Mouse (Mus musculus) adrenal gland, postnatal 4 days (tissue): ENCODE results near the gene Kiz. TPM values are rescaled to one million over a fixed set of nuclear protein-coding genes. Genes with fewer than 3 reads are reported as not detected.

Experiments
- DNase-seq, 2 experiments: peaks; one replicate each; pipeline ENCODE4 v3.0.0; 2021 to 2022; ENCODE audit warnings: low spot score in 2 of 2, mixed read lengths in 2 of 2
- total RNA-seq, 2 experiments: library from RNA; stranded (reverse); gene quantifications; 2 replicates each; pipeline ENCODE4 v1.2.3; 2021

Gene Kiz
- total RNA-seq, 2 experiments from 2014 or later = 46.1 to 48.0 TPM

DNA sequence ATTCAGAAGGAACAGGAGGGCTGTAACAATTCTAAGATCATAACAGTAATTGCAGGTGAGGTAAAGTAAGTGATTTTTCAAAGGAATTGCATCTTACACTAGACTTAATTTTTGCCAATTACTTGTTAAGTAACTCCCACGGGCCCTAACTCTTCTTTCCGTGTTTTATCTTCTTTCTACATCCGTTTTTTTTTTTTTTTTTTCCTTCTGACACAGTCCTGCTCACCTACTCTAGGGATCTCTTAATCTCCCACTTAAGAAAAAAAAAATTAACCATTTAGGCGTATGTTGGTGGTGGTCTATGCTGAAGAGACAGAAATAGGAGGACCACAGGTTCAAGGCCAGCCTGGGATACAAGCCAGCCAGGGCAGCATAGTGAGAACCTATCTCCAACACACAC lies 1.2 kb downstream of the Kiz start:
- no peak for DNase-seq

DNA sequence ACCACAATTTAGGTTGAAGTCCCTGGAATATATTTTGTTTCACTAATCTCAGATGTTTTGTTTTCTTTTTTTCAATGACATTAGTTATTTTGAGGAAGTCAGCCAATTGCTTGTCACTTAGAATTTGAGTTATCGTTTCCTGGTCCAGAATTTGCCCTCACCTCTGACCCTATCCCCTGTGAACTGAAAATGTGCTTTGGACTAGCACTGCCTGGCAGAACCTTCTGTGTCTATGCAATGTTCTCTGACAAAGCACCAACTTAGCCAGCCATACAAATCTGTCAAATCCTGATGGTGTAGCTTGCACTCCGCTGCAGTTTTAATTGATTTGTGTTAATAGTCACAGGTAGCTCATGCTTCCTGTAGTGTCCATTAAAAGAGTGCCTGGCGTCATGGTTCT lies 10.1 kb downstream of the Kiz start:
- no peak for DNase-seq

DNA sequence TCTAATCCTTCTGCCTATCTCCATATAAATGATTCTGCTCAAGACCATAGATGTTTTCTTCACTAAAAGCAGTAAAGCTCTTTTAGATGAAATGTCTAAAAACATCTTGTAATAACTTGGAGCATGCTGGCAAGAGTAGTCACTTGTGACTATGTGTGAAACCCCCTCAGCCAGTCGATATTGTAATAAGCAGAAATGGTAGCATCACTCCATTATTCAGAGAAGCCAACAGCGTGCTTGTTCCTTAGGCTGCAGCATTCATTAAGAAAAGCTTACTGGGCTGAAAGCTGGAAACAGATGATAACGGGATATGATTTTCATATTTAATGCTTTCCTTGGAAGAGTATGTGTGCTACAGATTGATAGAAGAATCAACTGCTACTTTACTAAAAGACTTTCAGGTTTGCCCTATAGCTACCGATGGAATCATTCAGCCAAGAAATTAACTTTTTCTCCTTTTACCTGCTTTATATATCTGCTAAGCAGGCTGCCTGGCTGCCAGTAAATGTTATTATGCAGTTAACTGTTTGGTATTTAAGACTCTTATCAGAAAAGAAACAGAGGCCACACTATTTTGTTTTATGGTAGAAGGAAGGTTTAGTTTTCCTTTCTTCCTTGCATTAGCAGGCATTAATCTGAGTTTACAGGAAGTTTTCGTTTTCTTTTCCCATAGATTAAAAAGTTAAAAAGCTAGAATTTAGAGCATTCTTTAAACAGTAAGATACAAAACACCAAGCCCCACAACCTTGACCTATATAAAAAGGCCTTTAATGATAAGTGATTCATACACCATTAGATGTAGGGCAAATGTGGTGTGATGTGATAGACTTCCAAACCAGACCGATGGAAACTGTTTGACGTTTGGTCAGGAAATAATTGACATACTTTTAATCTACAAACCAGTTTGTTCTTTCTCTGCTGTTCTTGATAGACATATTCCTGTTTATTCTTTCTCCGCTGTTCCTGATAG lies 15.9 kb downstream of the Kiz start:
- DNase-seq = no peak

DNA sequence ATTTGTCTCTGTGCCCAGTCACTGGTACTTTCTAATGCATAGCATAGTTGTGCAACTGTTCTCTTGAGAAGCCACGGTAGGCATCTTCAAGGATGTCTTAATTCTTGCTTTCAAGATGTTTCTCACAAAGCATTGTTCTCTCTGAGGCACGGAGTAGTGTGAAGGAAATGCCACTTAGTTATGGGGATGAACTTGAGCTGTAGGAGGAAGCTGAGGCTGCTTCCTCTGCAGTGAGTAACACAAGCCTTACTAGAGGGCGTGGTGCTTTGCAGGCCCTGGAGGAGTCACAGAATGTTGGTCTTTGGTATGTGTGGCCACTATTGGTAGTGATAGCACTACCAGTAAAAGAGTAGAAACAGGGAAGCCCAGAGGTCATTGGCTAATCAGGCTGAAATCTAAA lies 17.0 kb downstream of the Kiz start:
- DNase-seq = no peak

DNA sequence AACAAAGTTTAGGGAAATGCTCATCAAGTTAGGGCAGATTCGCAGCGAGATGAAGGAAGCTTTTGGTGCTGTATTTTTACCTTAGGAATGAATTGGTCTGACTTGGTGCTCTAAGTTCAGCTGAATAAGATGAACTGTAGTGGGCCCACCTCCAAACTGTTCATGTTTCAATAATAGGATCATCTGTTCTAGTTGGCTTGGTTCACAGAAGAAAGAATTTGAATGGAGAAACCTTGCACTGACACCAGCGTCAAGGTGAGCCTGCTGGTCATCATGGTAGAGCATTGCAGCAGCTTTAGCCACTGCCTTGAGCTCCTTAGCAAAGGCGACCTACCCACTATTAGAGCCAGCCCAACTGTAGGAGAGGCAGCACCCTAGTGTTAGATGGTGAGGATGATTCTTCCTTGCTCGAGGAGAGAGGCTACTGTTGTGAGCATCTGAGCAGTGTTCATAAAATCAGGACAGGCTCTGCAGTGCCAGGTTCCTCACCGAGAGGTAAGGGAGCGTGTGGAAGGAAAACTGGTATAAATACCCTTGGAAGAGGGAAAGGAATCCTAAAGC lies 18.3 kb downstream of the Kiz start:
- no peak for DNase-seq

DNA sequence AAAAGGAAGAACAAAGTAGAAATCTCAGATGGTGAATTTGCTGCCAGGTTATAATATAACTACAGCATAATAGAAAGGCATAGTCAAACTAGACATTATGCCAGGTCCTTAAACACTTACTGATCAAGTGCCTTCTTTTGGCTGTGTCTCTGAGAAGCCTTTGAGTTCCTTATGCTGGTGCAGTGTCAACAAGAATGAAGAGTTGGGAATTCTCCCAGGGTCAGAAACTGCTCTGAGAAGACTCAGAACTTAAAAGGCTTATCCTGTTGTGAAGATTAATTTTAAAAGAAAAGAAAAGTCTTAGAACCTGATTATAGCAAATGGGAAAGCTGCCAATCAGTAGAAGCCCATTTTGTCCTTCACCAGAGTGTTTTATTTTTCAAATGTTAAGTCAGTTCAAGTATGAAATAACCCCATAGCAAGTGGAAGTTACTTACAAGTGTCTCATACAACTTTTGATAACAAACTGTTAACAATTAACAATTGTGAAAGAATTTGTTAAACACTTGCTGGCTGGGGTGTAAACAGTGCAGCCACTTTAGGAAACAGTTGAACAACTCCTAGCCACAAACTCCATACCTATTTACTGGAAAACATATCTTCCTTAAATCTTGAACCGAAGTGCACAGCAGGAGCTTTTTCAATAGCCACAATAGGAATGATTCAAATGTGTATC lies 21.9 kb downstream of the Kiz start:
- no peak for DNase-seq

DNA sequence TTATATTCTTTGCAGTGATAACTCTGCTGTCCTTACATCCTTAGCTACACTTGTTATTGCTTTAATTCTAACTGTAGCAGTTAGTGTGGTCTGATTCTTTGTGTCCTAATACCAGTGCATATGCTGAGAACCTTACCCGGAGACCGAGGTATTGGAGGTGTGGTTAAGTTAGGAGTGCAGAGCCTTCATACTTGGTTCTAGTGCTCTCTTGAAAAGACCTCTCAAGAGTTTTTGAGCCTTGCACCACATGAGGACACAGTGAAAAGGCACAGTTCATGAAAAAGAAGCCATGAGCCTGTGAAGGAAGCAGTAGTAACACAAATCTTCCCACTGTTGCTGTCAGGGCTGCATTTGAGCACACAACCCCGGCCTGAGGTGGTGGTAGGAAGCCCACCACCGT lies 26.0 kb downstream of the Kiz start:
- no peak for DNase-seq

DNA sequence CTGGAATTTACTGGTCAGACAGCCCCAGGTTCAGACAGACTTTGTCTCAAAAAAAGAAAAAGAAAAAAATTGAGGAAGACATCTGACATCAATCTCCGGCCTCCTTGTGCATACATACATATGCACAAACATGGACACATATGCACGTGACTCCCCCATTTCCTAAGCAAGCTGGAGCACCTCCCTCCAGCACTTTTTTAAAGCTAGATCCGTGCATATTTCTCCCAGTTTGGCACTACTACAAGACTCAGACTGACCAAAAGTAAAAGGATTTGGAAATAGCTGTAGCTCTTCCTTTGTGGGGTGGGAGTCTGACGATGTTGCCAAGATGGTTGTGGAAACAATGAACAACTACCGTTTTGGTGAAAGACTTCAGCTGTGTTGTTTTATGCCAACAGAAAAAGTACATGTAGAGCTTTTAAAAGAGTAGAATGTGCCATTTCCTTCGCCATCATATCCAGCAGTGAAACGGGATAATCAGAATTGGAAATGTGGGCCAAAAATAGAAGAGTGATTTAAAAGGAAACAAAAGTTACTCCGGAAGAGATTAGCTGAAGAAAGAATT lies 28.7 kb downstream of the Kiz start:
- no peak for DNase-seq

DNA sequence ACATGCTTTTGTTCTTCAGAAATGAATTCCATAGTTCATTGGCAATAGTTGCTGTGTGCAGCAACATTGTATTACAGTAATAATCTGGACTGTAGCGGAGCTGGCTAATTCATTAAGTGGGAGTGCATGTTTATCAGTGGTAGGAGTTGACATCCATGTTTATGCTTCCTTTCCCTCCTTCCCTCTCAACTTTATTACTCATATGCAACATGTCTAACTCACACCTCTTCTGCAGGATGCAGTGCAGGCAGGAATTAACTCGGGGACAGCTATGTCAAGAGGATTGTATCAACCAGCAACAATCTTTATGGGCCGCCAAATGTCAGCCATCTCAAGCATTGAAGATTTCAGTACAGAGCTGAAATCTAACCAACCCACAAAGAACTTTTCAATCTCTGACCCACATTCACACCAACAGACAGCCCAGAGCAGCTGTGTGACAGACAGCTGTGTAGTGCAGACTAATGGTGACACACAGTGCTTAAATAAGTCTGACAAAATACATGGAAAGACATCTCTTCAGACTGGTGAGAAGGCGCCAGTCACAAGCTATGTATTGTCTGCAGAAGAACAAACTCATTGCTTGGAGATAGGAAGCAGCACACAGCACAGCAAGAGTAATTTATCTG lies 33.2 kb downstream of the Kiz start:
- DNase-seq = no peak

DNA sequence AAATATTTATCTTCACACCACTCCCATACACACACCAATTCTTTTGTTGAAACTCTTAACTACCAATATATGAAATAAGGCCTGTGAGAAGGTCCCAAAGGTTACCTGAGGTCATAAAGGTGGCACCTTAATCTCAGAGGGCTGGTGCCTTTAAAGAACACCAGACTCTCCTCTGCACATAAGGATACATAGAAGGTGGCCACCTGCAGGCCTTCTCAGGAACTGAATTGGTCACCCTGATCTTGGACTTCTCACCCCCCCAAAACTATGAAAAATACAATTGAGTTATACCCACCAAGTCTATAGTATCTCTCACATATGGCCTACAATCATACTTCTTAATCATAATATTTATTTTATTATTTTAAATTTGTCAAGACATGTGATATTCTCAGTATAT lies 43.3 kb downstream of the Kiz start:
- DNase-seq = no peak

DNA sequence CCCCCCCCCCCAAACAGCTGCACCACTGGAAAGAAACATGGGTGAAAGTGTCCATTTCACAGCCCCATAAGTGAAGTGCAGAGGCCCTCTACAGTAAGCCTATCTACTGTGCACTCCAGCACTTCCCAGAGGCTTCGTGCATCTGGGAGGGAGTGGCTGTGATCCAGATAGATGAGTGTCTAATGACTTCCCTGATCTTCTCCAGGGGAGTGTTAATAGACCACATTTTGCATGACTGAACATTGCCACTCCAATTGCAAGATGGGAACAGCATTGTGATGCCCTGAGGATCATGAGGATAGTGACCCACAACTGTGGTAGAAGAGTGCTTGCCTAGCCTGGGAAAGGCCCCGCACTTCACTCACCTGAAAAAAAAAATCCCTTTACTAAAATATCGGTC lies 60.4 kb downstream of the Kiz start:
- DNase-seq = no peak

DNA sequence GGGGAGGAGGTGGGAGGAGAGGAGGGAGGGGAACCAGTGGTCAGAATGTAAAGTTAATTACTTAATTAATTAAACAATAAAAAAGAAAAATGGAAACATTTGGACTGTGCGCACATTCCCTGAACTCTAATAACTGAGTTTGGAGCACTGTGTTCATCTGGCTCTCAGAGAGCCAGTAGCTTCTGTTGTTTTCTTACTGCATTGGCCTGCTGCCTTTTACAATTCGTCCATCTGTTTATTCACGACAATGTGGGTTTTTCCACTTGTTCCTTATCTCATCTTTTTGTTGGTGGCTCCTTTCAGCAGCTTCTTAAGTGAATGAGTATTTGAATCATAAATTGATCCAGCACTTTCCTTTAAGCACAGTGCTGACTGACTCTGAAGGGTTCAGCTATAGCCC lies 62.1 kb downstream of the Kiz start:
- no peak for DNase-seq

DNA sequence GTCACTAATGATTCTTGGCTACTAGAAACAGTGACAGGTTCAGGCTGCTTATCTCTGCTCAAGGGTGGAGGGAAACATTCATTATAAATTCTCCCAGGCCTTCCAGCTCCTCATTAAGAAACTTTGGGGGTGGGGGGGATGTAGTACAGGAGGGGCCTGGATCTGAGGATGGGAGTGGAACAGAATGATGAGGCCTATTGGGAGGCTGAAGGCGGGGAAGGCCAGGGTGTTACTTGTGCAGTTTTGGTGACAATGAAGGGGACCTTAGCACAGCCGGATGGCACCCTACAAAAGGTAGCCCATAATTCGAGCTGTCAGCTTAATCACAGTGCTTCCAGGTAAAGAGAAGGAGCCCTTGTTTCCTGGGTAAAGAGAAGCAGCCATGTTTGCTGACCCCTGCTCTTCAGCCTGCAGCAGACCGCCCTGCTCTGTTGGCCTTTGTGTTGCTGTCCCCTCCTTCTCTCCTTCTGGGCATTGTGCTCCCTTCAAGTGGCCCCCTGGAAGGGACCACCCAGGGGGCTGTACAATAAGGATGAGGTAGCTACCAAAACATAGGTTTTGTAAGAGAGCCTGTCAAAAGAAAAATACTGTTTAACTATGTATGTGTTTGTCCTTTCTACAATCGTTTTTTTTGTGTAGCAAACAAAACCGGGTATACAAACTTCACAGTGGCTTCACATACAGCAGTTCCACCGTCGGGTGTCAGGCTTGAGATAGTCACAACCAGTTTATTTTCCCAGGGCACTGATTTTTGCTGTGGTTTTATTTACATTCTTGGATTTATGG lies 64.9 kb downstream of the Kiz start:
- no peak for DNase-seq

DNA sequence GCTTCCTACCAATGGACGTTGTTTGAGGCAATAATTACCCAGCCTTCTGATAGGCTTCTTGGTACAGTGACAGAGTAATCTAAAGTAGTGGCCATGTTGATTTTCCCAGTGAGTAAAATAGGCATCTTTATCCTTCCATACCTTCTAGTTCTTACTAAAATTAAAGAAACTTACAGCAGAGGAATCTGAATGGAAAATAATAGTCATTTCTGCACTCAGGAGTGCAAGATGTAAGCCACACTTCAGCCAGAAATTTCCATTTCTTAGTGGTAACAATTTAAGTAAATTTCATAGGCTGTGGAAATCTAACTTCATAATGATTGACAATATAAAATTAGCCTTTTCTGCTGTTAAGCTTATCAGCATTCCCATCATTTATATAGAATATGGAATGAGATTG lies 69.6 kb downstream of the Kiz start:
- no peak for DNase-seq

DNA sequence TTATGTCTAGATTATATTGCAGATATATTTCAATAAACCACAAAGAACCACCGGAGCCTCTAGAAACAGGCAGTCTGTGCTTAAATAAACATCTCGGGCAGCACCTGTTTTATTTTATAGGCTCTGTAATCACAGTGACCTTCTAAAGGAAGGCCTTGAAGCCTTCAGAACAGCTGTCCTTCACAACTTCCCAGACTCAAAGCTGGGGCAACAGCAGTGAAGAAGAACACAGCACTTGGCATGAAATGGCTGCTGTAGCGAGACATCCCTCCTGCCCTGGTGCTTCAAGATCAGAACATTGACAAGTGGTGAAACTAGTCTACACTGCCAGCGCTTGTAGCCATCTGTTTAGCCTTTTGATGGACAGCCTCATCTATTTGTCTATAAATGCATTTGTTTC lies 70.2 kb downstream of the Kiz start:
- no peak for DNase-seq

DNA sequence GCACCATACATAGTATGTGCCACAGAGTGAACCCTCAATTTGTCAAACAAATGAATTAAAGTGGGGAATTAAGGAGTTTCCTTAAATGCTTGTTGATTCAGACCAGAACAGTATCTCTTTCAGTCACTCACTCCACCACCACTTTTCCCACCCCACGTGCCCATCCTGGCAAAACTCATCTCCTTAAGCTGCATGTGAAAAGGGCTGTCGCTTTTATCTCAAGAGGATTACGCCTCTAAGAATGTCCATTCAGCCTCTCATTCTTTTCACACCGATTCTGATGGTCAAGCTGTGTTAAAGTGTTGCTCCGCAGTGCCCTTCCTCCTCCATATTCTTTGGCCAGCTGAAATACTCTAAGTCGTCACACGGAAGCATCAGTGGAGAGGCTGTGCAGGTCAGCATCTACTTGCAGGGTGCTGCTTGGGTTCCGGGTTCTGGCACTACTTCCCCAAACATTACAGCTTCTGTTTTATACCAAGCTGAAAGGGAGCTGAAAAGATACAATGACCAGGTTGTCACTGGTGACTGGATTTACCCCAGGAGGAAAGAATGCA lies 92.6 kb downstream of the Kiz start:
- no peak for DNase-seq

DNA sequence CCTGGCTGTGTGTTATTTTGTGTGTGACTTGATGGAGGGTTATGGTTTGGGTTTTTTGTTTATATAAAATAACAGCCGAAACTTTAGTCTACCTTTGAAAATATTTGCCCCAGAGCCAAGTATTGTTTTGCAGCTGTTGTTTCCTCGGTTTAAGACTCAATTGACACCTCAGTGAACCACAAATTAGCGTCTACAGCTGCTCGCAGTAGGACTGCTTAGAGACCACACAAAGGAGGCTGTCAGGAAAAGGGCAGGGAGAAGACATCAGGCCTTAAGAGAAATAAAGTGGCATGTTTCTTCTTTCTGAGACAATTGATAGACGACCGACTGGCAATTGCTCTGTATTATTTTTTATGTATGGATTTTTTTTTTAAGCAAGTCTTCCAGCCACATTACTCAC lies 100.7 kb downstream of the Kiz start:
- DNase-seq = no peak

DNA sequence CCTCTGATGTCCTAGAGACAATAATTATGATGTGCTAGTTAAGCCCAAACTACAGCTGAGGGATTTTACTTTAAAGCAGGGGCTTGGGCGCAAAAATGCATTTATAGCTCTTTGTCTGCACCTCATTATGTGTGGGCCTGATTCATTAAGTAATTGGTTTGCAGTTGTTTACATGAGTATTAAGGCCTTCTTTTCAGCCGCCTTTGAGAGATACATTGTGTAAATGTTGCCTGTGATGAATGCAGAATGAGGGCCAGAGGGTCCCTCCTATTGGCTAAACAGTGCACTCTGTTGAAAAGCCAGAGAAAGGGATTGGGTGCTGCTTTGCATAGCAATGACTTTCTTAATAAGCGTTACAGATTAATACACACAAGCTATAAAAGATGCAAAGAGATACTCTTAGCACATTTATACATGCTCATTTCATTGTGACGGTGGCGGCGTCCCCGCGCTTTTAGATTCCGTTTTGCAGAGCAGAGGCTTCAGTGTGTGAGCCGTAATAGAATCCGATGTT lies 102.8 kb downstream of the Kiz start:
- no peak for DNase-seq

DNA sequence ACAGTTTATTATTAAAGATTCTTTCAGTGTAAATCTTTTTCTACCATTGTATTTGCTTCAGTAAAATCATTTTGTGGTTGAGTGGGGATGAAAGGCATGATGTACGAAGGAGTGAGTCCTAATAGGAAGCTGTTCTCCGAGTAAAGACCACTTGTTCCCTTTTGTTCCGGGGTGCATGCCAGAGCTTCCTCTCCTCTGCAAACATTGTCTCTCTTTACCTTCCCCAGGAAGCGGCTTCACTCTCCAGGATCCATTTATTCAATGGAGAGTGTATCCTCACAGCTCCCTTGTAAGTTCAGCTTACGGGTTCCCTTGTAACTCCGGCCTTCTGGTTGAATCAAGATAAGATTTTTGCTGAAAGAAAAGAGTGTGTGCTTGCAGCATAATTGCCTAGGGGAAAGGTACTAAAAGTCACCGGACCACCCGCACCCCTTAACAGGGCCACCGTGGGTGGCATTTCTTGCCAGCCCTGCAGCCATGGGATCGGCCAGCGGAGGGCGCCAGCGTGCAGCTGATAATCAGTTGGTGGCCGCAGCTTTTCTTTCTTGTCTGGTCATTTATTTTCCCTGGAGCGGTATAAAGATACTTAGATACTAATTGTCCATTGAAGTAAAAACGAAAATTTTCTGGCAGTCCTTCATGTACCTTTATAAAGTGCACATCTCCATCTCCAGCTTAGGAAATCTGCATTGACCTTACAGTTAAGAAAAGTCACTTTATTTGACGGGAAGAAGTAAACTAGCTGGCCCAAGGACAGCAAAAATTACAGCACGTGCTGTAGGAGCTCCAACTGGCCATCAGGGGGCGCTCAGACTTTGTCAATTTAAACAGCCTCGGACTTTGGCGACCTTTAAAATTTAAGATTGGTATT lies 103.5 kb downstream of the Kiz start:
- DNase-seq = peak; percentile 69 to 74
